ENCODE assay signal across 22 mouse cellular contexts in the genomic region with DNA sequence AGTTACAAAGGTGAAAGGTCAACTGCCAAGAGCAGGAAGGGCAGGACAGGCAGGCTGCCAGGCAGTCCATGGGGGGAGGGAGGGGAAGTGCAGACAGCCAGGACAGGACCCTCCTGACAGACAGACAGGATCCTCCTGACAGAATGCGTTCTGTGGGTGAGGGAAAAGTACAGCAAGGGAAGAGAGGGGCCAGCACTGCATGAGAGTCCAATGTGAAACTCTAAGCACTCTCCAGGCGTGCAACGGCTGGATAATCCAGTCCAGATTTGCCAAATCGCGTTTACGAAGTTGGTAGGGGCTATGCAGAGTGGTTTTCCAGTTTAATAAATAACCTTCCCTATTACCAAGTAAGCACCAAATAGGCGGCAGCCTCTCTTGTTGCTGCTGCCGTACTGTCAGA. TPM values are rescaled to one million over a fixed set of nuclear protein-coding genes. Genes with fewer than 3 reads are reported as not detected.
DNase-seq lines count a peak whose midpoint lies in the region; ATAC-seq and TF ChIP-seq lines count a peak whose summit lies in the region.
"Had no signal": no experiment of that assay in that cellular context is flagged by ENCODE, and none has a peak within 500 bp of the region (broad histone marks: within the 10 kb centered on the region; RNA-seq: fewer than 3 reads in every experiment).

No protein-coding gene starts in this region.

- no peaks in the 10 kb centered on the region for H3K27me3 ChIP-seq in hindbrain, embryonic 13.5 days
- H3K27me3 ChIP-seq in hindbrain, embryonic 16.5 days (replicated peaks; ENCODE audit: control insufficient read depth, insufficient read depth, low read length): no peaks in the 10 kb centered on the region
- H3K27me3 ChIP-seq in liver, postnatal 0 days (ENCODE audit: insufficient read depth, low read length): no peaks in the 10 kb centered on the region
- H3K27me3 ChIP-seq in forebrain, embryonic 12.5 days: no peaks in the 10 kb centered on the region
- H3K27me3 ChIP-seq: embryonic facial prominence, embryonic 15.5 days; heart, embryonic 15.5 days; midbrain, embryonic 13.5 days; neural tube, embryonic 12.5 days had no signal

- TF ChIP-seq EP300 in liver, postnatal 0 days (IDR thresholded peaks at IDR 0.05; ENCODE audit: low read depth): no peak

- TF ChIP-seq CTCF in liver, postnatal 0 days (IDR thresholded peaks at IDR 0.05; ENCODE audit: low read depth): no peak

- H3K4me2 ChIP-seq in hindbrain, embryonic 13.5 days: no peak overlapping the region
- no peak overlapping the region for H3K4me2 ChIP-seq in hindbrain, embryonic 16.5 days (ENCODE audit: low read length)
- H3K4me2 ChIP-seq in liver, postnatal 0 days (ENCODE audit: low read depth, low read length): no peak overlapping the region
- H3K4me2 ChIP-seq in forebrain, embryonic 12.5 days: no peak overlapping the region
- H3K4me2 ChIP-seq: embryonic facial prominence, embryonic 15.5 days; heart, embryonic 15.5 days; midbrain, embryonic 13.5 days; neural tube, embryonic 12.5 days had no signal

- H3K4me3 ChIP-seq in hindbrain, embryonic 13.5 days: no peak overlapping the region
- no peak overlapping the region for H3K4me3 ChIP-seq in hindbrain, embryonic 16.5 days (ENCODE audit: low read length)
- no peak overlapping the region for H3K4me3 ChIP-seq in liver, postnatal 0 days (ENCODE audit: low read depth, low read length)
- no peak overlapping the region for H3K4me3 ChIP-seq in forebrain, embryonic 12.5 days (replicated peaks)
- H3K4me3 ChIP-seq: embryonic facial prominence, embryonic 15.5 days; heart, embryonic 15.5 days; hindbrain, embryonic 10.5 days; limb, embryonic 10.5 days; midbrain, embryonic 13.5 days; neural tube, embryonic 12.5 days had no signal

- H3K36me3 ChIP-seq in hindbrain, embryonic 13.5 days: peaks cover 88% of the 10 kb centered on the region
- peaks cover 49% of the 10 kb centered on the region for H3K36me3 ChIP-seq in hindbrain, embryonic 16.5 days (ENCODE audit: control insufficient read depth, insufficient read depth, low read length)
- peaks cover 46% of the 10 kb centered on the region for H3K36me3 ChIP-seq in liver, postnatal 0 days (replicated peaks; ENCODE audit: insufficient read depth, low read length)
- peaks cover 92% of the 10 kb centered on the region for H3K36me3 ChIP-seq in forebrain, embryonic 12.5 days (replicated peaks)

- peaks cover 5% of the 10 kb centered on the region; the same call in 1 of the 2 replicates for H3K4me1 ChIP-seq in hindbrain, embryonic 13.5 days (replicated peaks)
- no peaks in the 10 kb centered on the region; the same call in 1 of the 2 replicates for H3K4me1 ChIP-seq in hindbrain, embryonic 16.5 days (ENCODE audit: control insufficient read depth, insufficient read depth, low read depth, low read length)
- H3K4me1 ChIP-seq in liver, postnatal 0 days (ENCODE audit: insufficient read depth): no peaks in the 10 kb centered on the region
- no peaks in the 10 kb centered on the region for H3K4me1 ChIP-seq in forebrain, embryonic 12.5 days
- H3K4me1 ChIP-seq: embryonic facial prominence, embryonic 15.5 days; heart, embryonic 15.5 days; hindbrain, embryonic 10.5 days; neural tube, embryonic 12.5 days had no signal

- WGBS in hindbrain, embryonic 13.5 days: 89% methylated on average over 8 of the region's 8 CpGs
- 86% methylated on average over 8 of the region's 8 CpGs for WGBS in hindbrain, embryonic 16.5 days
- 71% methylated on average over 8 of the region's 8 CpGs for WGBS in liver, postnatal 0 days (ENCODE audit: insufficient replicate concordance)
- whole genome bisulfite sequencing in forebrain, embryonic 12.5 days: 94% methylated on average over 8 of the region's 8 CpGs

- H3K9ac ChIP-seq in hindbrain, embryonic 13.5 days: peak overlapping the region; percentile 13; the same call in 1 of the 2 replicates
- no peak overlapping the region for H3K9ac ChIP-seq in hindbrain, embryonic 16.5 days (ENCODE audit: low read depth, low read length)
- H3K9ac ChIP-seq in liver, postnatal 0 days (replicated peaks): no peak overlapping the region
- H3K9ac ChIP-seq in forebrain, embryonic 12.5 days: no peak overlapping the region
- H3K9ac ChIP-seq: embryonic facial prominence, embryonic 15.5 days; heart, embryonic 15.5 days; midbrain, embryonic 13.5 days; neural tube, embryonic 12.5 days had no signal

- peak; percentile 67 to 73 for DNase-seq in kidney, adult 8-10 months
- peak; percentile 65 for DNase-seq in kidney, postnatal 14 days
- peak; percentile 32 for DNase-seq in liver, postnatal 0 days
- no peak for DNase-seq in urinary bladder, postnatal 4 days (ENCODE audit: low spot score in 2 of 2)
- DNase-seq: adrenal gland, postnatal 25 days; cerebellum, adult 11 months; cerebellum, postnatal 25 days; gastrocnemius, postnatal 14 days; lung, adult 18-20 months; lung, postnatal 14 days; right cerebral cortex, adult 18-20 months had no signal

- ATAC-seq in hindbrain, embryonic 13.5 days (ENCODE audit: low FRiP score): no peak
- no peak for ATAC-seq in hindbrain, embryonic 16.5 days
- peak; percentile 71 for ATAC-seq in liver, postnatal 0 days
- ATAC-seq in forebrain, embryonic 12.5 days (ENCODE audit: low FRiP score): no peak
- no peak for ATAC-seq in frontal cortex, adult (ENCODE audit: low TSS enrichment)
- ATAC-seq: CD4-positive, CD25-positive, alpha-beta regulatory T cell, adult 4 months; midbrain, embryonic 13.5 days had no signal

- H3K27ac ChIP-seq in hindbrain, embryonic 13.5 days: no peak overlapping the region
- no peak overlapping the region for H3K27ac ChIP-seq in hindbrain, embryonic 16.5 days (ENCODE audit: low read depth, low read length)
- H3K27ac ChIP-seq in liver, postnatal 0 days (ENCODE audit: low read depth): 0 out of 2 replicates have a peak overlapping the region, but pooled peaks have one; percentile 22
- H3K27ac ChIP-seq in forebrain, embryonic 12.5 days: no peak overlapping the region
- H3K27ac ChIP-seq: embryonic facial prominence, embryonic 15.5 days; heart, embryonic 15.5 days; hindbrain, embryonic 10.5 days; limb, embryonic 10.5 days; midbrain, embryonic 13.5 days; neural tube, embryonic 12.5 days had no signal

- no peaks in the 10 kb centered on the region for H3K9me3 ChIP-seq in hindbrain, embryonic 13.5 days
- no peaks in the 10 kb centered on the region for H3K9me3 ChIP-seq in hindbrain, embryonic 16.5 days (ENCODE audit: control insufficient read depth, low read length)
- no peaks in the 10 kb centered on the region for H3K9me3 ChIP-seq in liver, postnatal 0 days (ENCODE audit: low read length)
- no peaks in the 10 kb centered on the region for H3K9me3 ChIP-seq in forebrain, embryonic 12.5 days
- H3K9me3 ChIP-seq: embryonic facial prominence, embryonic 15.5 days; heart, embryonic 15.5 days; hindbrain, embryonic 10.5 days; limb, embryonic 10.5 days; midbrain, embryonic 13.5 days; neural tube, embryonic 12.5 days had no signal

RNA-seq across cellular contexts. Expression of gene Rpap3, which starts 23.6 kb away (rescaled TPM):
- 35.6 TPM in 2 replicates for polyA plus RNA-seq in hindbrain, embryonic 13.5 days (2015; fragmentation: Nextera tagmentation; extraction: Ambion mirVana)
- polyA plus RNA-seq in hindbrain, embryonic 16.5 days (2015; fragmentation: Nextera tagmentation; extraction: Ambion mirVana): 32.8 and 33.8 TPM in 2 replicates
- polyA plus RNA-seq in liver, postnatal 0 days (2015; fragmentation: Nextera tagmentation; extraction: Ambion mirVana): 6.7 and 7.8 TPM in 2 replicates
- 42.2 and 42.6 TPM in 2 replicates for polyA plus RNA-seq in forebrain, embryonic 12.5 days (2016; fragmentation: Nextera tagmentation; extraction: Ambion mirVana)

RNA-seq across cellular contexts. Expression of gene Endou, which starts 49.1 kb away (rescaled TPM):
- polyA plus RNA-seq in hindbrain, embryonic 13.5 days (2015; fragmentation: Nextera tagmentation; extraction: Ambion mirVana): 0.21 and 0.29 TPM in 2 replicates
- polyA plus RNA-seq in hindbrain, embryonic 16.5 days (2015; fragmentation: Nextera tagmentation; extraction: Ambion mirVana): 0.14 and 0.41 TPM in 2 replicates
- polyA plus RNA-seq in liver, postnatal 0 days (2015; fragmentation: Nextera tagmentation; extraction: Ambion mirVana): 0.66 and 0.82 TPM in 2 replicates
- 0.10 and 0.33 TPM in 2 replicates for polyA plus RNA-seq in forebrain, embryonic 12.5 days (2016; fragmentation: Nextera tagmentation; extraction: Ambion mirVana)

Comparison
In these comparisons a context has a peak if more than half of its experiments do, and no peak if none do; other contexts are left out.
1. DNase-seq: peak in kidney, adult 8-10 months (2 of 2), kidney, postnatal 14 days (single experiment) and liver, postnatal 0 days (single experiment); none in urinary bladder, postnatal 4 days (0 of 2).